Mouse (Mus musculus) cerebellum, adult 18-20 months (tissue): ENCODE results near the gene Tia1.
"Not testable (repeated sequence)": the region's sequence is repeated elsewhere in the genome, so short reads cannot be mapped to it uniquely, and the experiment has no call there.

Experiments
- DNase-seq, 2 experiments: peaks; one replicate each; pipeline ENCODE4 v3.0.0; 2021

The Tia1 gene

DNA sequence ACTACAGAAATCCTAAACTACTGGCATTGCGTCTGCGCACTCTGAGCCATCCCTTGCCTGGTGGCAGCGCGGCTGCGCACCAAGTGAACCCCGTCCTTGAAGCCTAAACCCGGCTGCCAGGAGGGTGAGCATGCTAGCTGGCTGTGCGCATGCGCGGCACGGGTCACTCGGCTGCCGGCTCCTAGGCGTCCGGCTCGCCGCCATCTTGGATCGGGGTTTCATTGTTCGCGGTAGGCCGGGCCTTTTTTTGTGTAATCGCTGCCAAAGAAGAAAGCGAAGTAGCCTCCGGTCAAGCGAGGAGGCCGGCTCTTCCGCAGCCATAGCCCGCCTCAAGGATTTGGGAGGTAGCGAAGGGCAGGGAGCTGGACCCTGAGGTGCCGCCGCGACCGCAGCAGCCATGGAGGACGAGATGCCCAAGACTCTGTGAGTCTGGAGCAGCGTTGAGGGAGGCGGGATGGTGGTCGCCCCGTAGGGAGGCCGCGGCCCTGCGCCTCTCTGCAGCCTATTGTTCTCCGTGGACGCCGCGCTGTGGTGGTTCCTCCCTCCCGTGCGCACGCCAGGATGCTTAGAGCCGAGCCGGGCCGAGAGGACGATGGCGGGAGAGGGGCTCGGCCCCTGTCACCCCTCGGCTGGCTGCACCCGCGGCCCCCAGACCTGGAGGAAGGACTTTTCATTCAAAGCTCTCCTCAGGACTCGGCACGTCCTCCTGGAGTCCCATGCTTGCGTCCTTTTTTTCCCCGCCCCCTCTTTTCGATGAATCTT lies at the start of gene Tia1:
Gene Tia1, plus strand, starts transcription at position 120 of the 762 bp plus-strand sequence.
- peak; percentile 98 for DNase-seq

DNA sequence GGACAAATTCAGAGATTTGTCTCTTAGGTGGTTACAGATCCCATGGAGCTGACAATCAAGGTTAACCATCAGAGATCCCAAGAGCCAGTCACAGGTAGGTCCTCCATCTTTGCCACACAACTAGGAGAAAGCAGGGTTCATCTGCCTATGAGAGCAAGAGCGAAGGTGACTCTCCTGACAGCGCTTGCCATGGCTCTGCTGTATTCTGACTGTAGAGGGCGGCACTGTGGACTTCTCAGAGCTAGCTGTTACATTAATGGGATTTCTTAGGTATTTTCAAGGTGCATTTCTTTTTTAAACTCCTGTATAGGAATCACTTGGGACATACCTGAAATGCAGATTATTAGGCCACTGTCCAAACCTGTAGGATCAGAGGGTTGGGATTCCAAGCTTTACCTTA lies 49.1 kb upstream of the Tia1 start:
- no peak for DNase-seq

DNA sequence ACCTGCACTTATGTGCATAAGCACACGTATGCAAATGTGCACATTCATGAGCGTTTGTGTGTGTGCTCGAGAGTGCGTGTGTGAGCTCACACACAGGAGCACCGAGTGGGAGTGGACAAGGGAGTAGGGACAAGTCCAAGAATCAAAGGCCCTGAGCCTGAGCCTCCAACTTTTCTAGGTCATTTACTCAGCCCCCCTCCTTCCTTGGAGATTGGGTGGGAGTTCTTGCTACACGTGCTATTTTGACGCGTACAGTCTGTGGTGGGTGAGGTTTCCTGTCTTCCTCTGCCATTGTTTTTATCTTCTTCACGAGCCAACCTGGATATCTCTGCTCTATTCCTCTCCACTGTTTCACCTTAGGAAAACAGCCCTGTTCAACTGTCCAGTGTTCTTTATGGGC lies 47.1 kb upstream of the Tia1 start:
- DNase-seq, result no peak

GRCm38 (mm10) chr6:86360691-86361090 lies 43.3 kb upstream of the Tia1 start:
- DNase-seq, result no peak

- no peak for DNase-seq
Measured at GRCm38 (mm10) chr6:86361373-86361772, 42.6 kb upstream of the Tia1 start.

DNA sequence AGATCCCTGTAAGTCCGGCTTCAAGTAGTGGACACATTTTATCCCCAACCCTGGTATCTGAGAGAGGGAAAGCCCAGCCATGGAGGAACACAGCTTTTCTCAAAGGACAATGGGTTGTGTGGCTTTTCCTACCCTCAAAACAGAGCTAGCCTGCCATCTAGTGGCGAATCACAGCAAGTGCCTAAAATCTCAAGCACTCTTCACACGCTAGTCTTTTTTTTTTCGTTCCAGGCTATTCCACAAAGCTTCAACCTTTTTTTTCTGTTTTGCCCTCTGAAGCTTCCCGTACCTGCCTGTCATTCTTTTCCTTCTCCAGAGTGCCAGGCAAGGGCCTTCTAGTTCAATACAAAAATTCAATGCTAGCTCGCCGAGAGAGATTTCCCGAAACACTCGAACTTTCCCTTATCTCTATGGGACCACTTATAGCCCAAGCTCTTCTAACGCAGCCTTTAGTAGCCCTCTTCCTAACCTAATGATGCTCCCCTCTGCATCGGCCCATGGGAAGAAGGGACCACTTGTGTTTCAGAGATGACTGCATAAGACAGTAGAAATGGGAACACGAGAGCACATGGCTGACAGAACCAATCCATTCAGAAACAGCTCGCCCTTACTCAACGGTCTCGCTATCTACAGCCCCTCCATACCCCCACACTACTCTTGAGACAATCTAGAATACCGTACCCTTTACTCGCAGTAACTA lies 39.4 kb upstream of the Tia1 start:
- DNase-seq, result peak; percentile 81 to 83

DNA sequence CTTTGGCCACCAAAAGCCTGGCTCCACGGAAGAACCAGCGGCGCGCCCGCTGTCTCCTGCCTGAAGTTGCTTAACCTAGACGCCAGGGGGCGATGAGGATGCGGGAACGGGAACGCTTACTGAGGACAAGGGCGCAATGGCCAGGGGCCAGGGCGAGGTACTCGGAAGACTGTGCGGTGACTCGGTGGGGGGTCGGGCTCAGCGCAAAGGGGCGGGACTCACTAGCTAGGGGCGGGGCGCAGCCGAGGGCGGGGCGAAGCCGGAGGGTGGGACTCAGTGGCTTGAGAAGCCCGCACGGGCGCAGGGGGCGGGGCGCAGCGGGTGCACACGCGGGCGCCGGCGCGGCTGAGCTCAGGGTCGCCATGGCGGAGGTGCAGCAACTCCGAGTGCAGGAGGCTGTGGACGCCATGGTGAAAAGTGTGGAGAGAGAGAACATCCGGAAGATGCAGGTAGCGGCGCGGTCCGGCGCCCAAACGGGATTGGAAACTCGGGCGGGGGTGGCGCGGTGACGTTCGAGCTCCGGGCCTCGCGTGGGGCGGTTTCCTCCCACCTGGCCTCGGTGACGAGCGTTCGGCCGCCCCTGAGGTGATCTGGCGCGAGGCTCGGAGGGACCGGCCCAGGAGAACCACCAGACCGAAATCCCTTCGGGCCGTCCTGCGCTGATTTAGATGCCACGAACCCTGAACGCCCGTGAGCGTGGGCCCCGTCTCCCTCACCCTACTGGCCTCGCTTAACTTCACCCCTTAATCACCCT lies 38.5 kb upstream of the Tia1 start, which contains the start of gene Fam136a:
Gene Fam136a, plus strand, starts transcription at position 276 of the 754 bp plus-strand sequence.
- peak; percentile 95 to 97 for DNase-seq

DNA sequence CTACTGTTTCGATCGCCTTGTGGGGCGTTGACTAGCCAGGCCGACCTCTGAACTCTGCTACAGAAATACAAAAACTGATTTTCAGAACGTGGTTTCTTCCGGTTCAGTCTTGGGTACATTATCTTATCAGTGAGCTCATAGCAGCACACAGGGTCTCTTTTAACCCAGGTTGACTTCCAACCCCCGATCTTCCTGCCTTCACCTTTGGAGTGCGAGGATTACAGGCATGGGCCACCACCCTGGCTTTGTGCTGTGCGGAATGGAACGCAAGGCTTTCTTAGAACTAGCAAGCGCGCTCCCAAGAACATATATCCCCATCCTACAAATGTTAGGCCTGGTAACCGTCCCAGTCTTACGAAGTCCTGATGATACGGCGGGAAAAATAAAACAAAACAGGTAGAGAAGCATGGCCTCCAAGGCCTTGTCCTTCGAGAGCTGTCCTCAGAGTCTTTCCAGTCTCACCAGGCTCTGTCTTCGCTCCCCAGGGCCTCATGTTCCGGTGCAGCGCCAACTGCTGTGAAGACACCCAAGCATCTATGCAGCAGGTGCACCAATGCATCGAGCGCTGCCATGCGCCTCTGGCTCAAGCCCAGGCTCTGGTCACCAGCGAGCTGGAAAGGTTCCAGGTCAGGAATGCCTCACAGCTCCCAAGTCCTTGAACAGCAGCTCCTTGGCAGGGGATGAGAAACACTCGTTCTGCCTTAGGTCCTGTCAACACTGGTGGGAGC lies 37.7 kb upstream of the Tia1 start:
- DNase-seq, result peak; percentile 56 to 66

DNA sequence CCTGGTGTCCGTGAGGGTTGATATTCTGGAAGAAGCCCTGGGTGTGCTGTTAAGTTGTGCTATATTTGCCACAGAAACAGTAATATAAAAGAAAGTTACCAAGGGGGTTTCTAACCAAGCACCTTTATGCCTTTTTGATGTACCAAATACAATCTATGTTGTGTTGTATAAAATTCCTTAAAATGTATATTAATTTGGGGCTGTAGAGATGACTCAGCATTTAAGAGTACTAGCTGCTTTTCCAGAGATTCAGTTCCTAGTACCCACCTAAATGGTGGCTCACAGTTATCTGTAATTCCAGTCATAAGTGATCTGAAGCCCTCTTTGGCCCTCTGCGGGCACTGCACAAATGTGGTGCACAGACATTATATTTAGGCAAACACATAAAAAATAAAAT lies 37.2 kb upstream of the Tia1 start:
- DNase-seq, result no peak

- peak in 1 of 2 experiments; percentile 19 for DNase-seq
Measured at GRCm38 (mm10) chr6:86368479-86368878, 35.5 kb upstream of the Tia1 start.

GRCm38 (mm10) chr6:86370093-86370713 lies 33.8 kb upstream of the Tia1 start:
- no peak for DNase-seq

DNA sequence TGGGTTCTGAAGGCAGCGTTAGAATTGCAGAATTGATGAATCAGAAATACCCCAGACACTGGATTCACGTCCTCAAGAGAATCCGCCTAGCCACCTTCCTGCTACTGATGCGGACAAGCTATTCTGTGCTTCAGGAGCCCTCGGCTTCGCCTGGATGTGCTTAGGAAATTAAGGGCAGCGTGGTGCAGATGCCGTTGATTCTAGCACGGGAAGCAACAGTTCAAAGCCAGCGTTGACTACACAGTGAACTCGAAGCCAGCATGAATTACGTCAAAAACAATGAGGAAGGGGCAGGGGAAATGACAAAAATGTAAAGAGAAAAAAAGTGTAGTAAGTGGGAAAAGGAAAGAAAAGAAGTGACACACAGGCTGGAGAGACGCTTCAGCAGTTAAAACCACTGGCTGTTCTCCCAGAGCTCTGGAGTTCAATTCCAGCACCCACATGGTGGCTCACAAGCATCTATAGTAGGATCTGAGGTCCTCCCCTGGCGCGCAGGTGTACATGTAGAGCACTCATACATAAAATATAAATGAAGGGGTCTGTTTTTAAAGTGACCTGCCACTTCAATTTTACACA lies 33.2 kb upstream of the Tia1 start, which contains the start of gene Snrpg:
Gene Snrpg, plus strand, starts transcription at position 541 of the 576 bp plus-strand sequence.
- no peak for DNase-seq

GRCm38 (mm10) chr6:86371340-86371911 lies 32.6 kb upstream of the Tia1 start:
- DNase-seq, result peak; percentile 96 to 97

GRCm38 (mm10) chr6:86371950-86372516 lies 32.0 kb upstream of the Tia1 start:
- DNase-seq, result no peak

GRCm38 (mm10) chr6:86373556-86373955 lies 30.5 kb upstream of the Tia1 start:
- no peak for DNase-seq

GRCm38 (mm10) chr6:86378341-86378740 lies 25.7 kb upstream of the Tia1 start:
- no peak for DNase-seq

- DNase-seq, result not testable (repeated sequence)
Measured at GRCm38 (mm10) chr6:86380112-86380511, 23.9 kb upstream of the Tia1 start.

DNA sequence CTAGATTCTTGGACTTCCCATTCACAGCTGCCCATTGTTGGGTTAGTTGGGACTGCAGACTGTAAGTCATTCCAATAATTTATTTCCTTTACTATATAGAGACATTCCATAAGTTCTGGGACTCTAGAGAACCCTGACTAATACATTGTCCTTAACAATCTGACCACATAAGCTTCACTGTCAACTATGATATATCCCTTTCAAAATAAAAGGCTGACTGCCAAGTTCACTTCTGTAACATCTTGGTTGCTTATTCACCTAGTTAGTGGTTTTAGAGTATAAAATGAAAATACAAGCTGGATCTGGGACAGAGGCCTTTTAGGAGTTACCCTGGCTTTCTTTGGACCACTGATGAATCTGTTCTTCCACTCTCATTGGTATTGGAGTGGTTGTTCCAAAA lies 21.5 kb upstream of the Tia1 start:
- no peak for DNase-seq

DNA sequence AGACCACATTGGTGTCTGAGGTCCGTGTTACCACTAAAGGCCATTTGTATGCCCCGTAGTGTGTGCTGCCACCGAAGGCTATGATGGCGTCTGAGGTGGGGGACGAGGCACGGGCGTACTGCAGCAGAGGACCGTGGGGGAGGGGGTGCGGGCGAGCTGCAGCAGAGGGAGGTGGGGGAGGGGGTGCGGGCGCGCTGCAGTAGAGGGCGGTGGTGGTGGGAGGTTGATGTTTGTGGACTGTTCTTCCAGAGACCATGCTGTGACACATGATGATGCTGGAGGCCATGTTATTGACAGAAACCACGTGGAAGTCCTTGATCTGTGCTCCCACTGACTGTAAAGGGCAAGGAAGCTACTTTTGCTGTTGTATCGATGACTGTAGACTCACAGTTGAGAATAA lies 20.6 kb upstream of the Tia1 start:
- DNase-seq, result no peak

DNA sequence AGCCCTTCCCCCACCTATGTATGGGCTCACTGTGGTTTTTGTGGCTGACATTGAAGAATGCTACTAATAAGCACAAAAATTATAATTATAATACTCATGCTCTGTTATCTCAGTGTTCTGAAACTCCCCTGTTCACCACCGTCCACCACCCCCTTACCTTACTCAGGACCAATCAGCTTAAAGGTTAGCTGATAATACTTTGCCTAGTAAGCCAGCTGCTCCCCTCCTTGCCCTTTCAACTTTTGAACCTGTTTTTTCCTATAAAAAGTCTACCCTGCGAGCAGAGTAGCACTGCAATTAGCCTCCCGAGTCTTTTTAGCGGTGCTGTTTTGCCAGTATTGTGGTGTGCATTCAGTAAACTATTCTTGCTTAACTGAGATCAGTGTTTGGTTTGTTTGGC lies 19.3 kb upstream of the Tia1 start:
- DNase-seq, result no peak
